Mouse (Mus musculus) stomach, postnatal 0 days (tissue): ENCODE measurements around the gene Retreg3.

ENCODE experiments used
- CTCF ChIP-seq: IDR thresholded peaks from 2 replicates; pipeline ENCODE4 v1.5.1; 2016; ENCODE audit warnings: antibody characterized with exemption, low read depth, mild to moderate bottlenecking, moderate library complexity
- EP300 ChIP-seq: optimal IDR thresholded peaks from 2 replicates; pipeline ENCODE3; 2016; ENCODE audit warnings: antibody characterized with exemption

GRCm38 (mm10) chr11:101110708-101111107, 9.0 kb downstream of the Retreg3 start:
- TF ChIP-seq CTCF (no peak), EP300 (no peak)
